Mouse (Mus musculus) layer of hippocampus, adult 8-10 months (tissue): ENCODE measurements around the gene Vmn1r192. TPM values are rescaled to one million over a fixed set of nuclear protein-coding genes. Genes with fewer than 3 reads are reported as not detected.
"Not testable (repeated sequence)": the region's sequence is repeated elsewhere in the genome, so short reads cannot be mapped to it uniquely, and the experiment has no call there.

Source experiments
- DNase-seq, 2 experiments: peaks; one replicate each; pipeline ENCODE4 v3.0.0; 2022; ENCODE audit warnings: low spot score in 2 of 2
- microRNA-seq, 2 experiments: library from miRNA; unstranded; fragments of <30 nt; microRNA quantifications; one replicate each; pipeline ENCODE4 v1.2.0; 2022
- total RNA-seq, 4 experiments: library from RNA; stranded (reverse); gene quantifications; 2 replicates each; pipeline ENCODE4 v1.2.4; 2022

Gene Vmn1r192
- not detected for total RNA-seq

GRCm38 (mm10) chr13:22191041-22191440 is at the start of gene Vmn1r192:
Vmn1r192 (minus strand) TSS chr13:22191141.
- DNase-seq: no peak

GRCm38 (mm10) chr13:22223060-22223459 is 32.1 kb upstream of the Vmn1r192 start, which contains the start of gene Vmn1r193:
Vmn1r193 (minus strand) TSS chr13:22223160.
- DNase-seq: not testable (repeated sequence)

- not testable (repeated sequence) for DNase-seq
Measured at GRCm38 (mm10) chr13:22192756-22193155, 1.8 kb upstream of the Vmn1r192 start.

GRCm38 (mm10) chr13:22190385-22190784 is 556 bp downstream of the Vmn1r192 start:
- no peak for DNase-seq

- DNase-seq: no peak
Measured at GRCm38 (mm10) chr13:22189313-22189712, 1.6 kb downstream of the Vmn1r192 start.

- DNase-seq: no peak
Measured at GRCm38 (mm10) chr13:22183869-22184268, 7.1 kb downstream of the Vmn1r192 start, which contains the start of gene Vmn1r191. Vmn1r191 (minus strand) TSS chr13:22183969.

- no peak for DNase-seq
Measured at GRCm38 (mm10) chr13:22168416-22168815, 22.5 kb downstream of the Vmn1r192 start.

GRCm38 (mm10) chr13:22136495-22137293 is 54.2 kb downstream of the Vmn1r192 start:
- not testable (repeated sequence) for DNase-seq

Small RNAs within 50 kb of the gene (microRNA-seq; reads per million reads assigned to microRNA genes)
- gene Gm23282: 0 reads per million in 2 experiments
- 0 reads per million in 2 experiments for gene Gm25084

Other genes starting within 250 kb of the Vmn1r192 start
- 1 to 10 TPM; 1.9 to 4.5 (median 2.9) TPM for gene Zfp184, start 246.0 kb downstream of the Vmn1r192 start, total RNA-seq
- not detected for gene Pom121l2, start 209.9 kb downstream of the Vmn1r192 start, total RNA-seq
- under 1 TPM; 0.29 to 0.84 (median 0.56) TPM for gene Prss16, start 181.4 kb downstream of the Vmn1r192 start, total RNA-seq
- gene Hist1h2ah, start 155.6 kb downstream of the Vmn1r192 start, total RNA-seq: 10 to 100 TPM in 3 of 4 experiments, 1 to 10 TPM in 1; 6.5 to 26.2 (median 15.2) TPM
- gene Hist1h2bk, start 155.3 kb downstream of the Vmn1r192 start, total RNA-seq: 10 to 100 TPM; 10.4 to 18.1 (median 16.5) TPM
- gene Hist1h4i, start 149.8 kb downstream of the Vmn1r192 start, total RNA-seq: 10 to 100 TPM; 55.1 to 70.7 (median 60.0) TPM
- gene Hist1h2ag, start 148.2 kb downstream of the Vmn1r192 start, total RNA-seq: 10 to 100 TPM in 2 of 4 experiments, 1 to 10 TPM in 2; 8.2 to 12.2 (median 10.1) TPM
- 10 to 100 TPM; 10.8 to 15.9 (median 12.1) TPM for gene Hist1h2bj, start 147.9 kb downstream of the Vmn1r192 start, total RNA-seq
- gene Vmn1r188, start 106.7 kb downstream of the Vmn1r192 start, total RNA-seq: not detected
- gene Vmn1r189, start 85.3 kb downstream of the Vmn1r192 start, total RNA-seq: not detected
- gene Vmn1r191, start 7.2 kb downstream of the Vmn1r192 start, total RNA-seq: not detected
- not detected for gene Vmn1r193, start 32.0 kb upstream of the Vmn1r192 start, total RNA-seq
- gene Vmn1r194, start 53.1 kb upstream of the Vmn1r192 start, total RNA-seq: not detected
- not detected for gene Vmn1r195, start 79.4 kb upstream of the Vmn1r192 start, total RNA-seq
- gene Vmn1r196, start 98.8 kb upstream of the Vmn1r192 start, total RNA-seq: not detected
- gene Vmn1r197, start 133.4 kb upstream of the Vmn1r192 start, total RNA-seq: not detected
- gene Vmn1r198, start 159.2 kb upstream of the Vmn1r192 start, total RNA-seq: not detected
- gene Vmn1r199, start 188.7 kb upstream of the Vmn1r192 start, total RNA-seq: not detected
- gene Vmn1r200, start 199.2 kb upstream of the Vmn1r192 start, total RNA-seq: not detected